Mouse (Mus musculus) bone marrow, adult 2 months (tissue): Measurements from ENCODE around the gene Foxf1. TPM values are rescaled to one million over a fixed set of nuclear protein-coding genes. Genes with fewer than 3 reads are reported as not detected.
A peak's percentile ranks its signal among the peaks of the same experiment; 100 is the strongest.

Experiments used
- H3K27ac ChIP-seq: fragments of 200-500 bp; 2 replicates; pipeline ENCODE4 v1.5.1; 2012; ENCODE audit warnings: low read depth, mild to moderate bottlenecking, control low read depth, inconsistent platforms, low read length; ENCODE audit not compliant: control insufficient read depth, poor library complexity, insufficient read depth
- H3K4me1 ChIP-seq: fragments of 200-500 bp; 2 replicates; pipeline ENCODE4 v1.6.1; 2011; ENCODE audit warnings: low read length; ENCODE audit not compliant: control insufficient read depth, insufficient read depth
- H3K4me3 ChIP-seq: fragments of 200-500 bp; replicated peaks from 2 replicates; pipeline ENCODE3; 2011; ENCODE audit warnings: mild to moderate bottlenecking, low read depth, low read length, control low read depth; ENCODE audit not compliant: control insufficient read depth
- CTCF ChIP-seq: fragments of 200-500 bp; IDR thresholded peaks from 2 replicates; pipeline ENCODE4 v1.5.1; 2011; ENCODE audit warnings: low read length, control low read depth; ENCODE audit not compliant: control insufficient read depth, insufficient read depth
- POLR2A ChIP-seq: fragments of 200-500 bp; IDR thresholded peaks from 2 replicates; pipeline ENCODE4 v1.6.1; 2011; ENCODE audit warnings: low read depth, mild to moderate bottlenecking, control low read depth, low read length, borderline replicate concordance; ENCODE audit not compliant: control insufficient read depth
- WGBS: fragments of 180-500 bp; shearing (Covaris S2); methylation state at CpG from one replicate; pipeline ENCODE4 v1.1.7; 2018; 5-methylcytosine and 5-hydroxymethylcytosine counted together
- polyA plus RNA-seq: library from polyadenylated mRNA; stranded (reverse); fragments of >200 nt; gene quantifications from 2 replicates; pipeline ENCODE4 v1.2.4, GENCODE M21; 2011; ENCODE audit warnings: low replicate concordance; ENCODE audit not compliant: missing spikeins, insufficient read depth, insufficient read length

Foxf1 gene
- polyA plus RNA-seq, 1 experiment = not detected

DNA sequence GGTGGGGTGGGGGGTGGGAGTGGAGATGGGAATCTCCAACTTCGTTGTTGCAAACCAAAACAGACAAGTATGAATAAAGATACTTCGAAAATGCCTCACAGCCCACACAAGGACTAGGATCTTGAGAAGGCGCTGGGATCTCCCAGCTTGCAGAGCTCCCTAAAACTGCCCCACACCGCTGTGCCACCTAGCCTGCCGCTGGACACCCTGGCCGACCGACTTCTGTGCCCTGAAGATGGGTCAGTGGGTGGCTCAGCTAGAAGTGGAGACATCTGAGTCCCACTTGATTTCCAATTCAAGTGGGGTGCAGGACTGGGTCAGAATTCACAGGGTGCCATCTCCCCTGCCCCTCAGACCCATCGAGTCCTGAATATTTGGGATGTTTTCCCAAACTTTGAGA lies 37.5 kb downstream of the Foxf1 start:
- no peak for TF ChIP-seq POLR2A
- TF ChIP-seq CTCF = no peak
- Histone ChIP-seq H3K27ac (no peak overlapping the region), H3K4me1 (no peaks in the 10 kb centered on the region), H3K4me3 (no peak overlapping the region)
- WGBS = 55% methylated on average over 8 of the region's 8 CpGs

- 63% methylated on average over 7 of the region's 7 CpGs for WGBS
These were observed 38.2 kb downstream of the Foxf1 start for GRCm38 (mm10) chr8:121122368-121122767.

DNA sequence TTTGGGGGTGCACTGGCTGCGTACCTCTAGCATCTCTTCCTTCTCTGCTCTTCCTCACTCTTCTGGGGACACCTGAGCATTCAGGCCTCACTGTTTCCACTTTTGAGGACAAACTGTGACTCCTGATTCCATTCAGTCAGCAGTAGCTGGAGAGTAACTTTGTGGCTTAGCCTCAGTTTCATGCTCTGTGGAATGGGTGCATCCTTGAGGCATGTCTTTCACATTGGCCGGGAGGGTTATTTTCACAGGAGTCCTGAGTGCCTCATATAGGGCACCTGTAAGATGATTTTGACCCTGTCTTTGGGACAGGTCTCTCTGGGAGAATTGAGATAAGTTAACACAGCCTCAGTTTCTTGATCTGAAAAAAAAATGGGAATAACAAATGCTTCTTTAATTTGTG lies 38.9 kb downstream of the Foxf1 start:
- Histone ChIP-seq H3K27ac (no peak overlapping the region), H3K4me1 (no peaks in the 10 kb centered on the region), H3K4me3 (no peak overlapping the region)
- whole genome bisulfite sequencing = 87% methylated on average over 2 of the region's 2 CpGs
- TF ChIP-seq POLR2A = no peak
- no peak for TF ChIP-seq CTCF

More at GRCm38 (mm10) chr8:121122368-121122767, 38.2 kb downstream of the Foxf1 start:
- H3K27ac ChIP-seq = no peak overlapping the region
- no peaks in the 10 kb centered on the region for H3K4me1 ChIP-seq
- H3K4me3 ChIP-seq = no peak overlapping the region
- TF ChIP-seq CTCF (no peak), POLR2A (no peak)

GRCm38 (mm10) chr8:121124547-121125239 lies 40.5 kb downstream of the Foxf1 start:
- TF ChIP-seq CTCF (no peak), POLR2A (no peak)
- H3K4me3 ChIP-seq = no peak overlapping the region
- H3K4me1 ChIP-seq = no peaks in the 10 kb centered on the region
- H3K27ac ChIP-seq = no peak overlapping the region
- WGBS = 15% methylated on average over 17 of the region's 17 CpGs

- 4% methylated on average over 35 of the region's 36 CpGs for WGBS
- TF ChIP-seq POLR2A = no peak
- no peak for TF ChIP-seq CTCF
- H3K4me1 ChIP-seq = no peaks in the 10 kb centered on the region
- peak overlapping the region; percentile 44; the same call in 1 of the 2 replicates for H3K27ac ChIP-seq
- H3K4me3 ChIP-seq = no peak overlapping the region
These were observed 41.2 kb downstream of the Foxf1 start for GRCm38 (mm10) chr8:121125311-121125876.

GRCm38 (mm10) chr8:121126191-121126590 lies 42.0 kb downstream of the Foxf1 start:
- Histone ChIP-seq H3K27ac (no peak overlapping the region), H3K4me3 (no peak overlapping the region), H3K4me1 (no peaks in the 10 kb centered on the region)
- WGBS = 19% methylated on average over 6 of the region's 6 CpGs
- no peak for TF ChIP-seq POLR2A

GRCm38 (mm10) chr8:121126694-121127093 lies 42.5 kb downstream of the Foxf1 start:
- Histone ChIP-seq H3K27ac (no peak overlapping the region), H3K4me1 (no peaks in the 10 kb centered on the region), H3K4me3 (no peak overlapping the region)
- TF ChIP-seq POLR2A (no peak), CTCF (no peak)
- 27% methylated on average over 6 of the region's 6 CpGs for WGBS

DNA sequence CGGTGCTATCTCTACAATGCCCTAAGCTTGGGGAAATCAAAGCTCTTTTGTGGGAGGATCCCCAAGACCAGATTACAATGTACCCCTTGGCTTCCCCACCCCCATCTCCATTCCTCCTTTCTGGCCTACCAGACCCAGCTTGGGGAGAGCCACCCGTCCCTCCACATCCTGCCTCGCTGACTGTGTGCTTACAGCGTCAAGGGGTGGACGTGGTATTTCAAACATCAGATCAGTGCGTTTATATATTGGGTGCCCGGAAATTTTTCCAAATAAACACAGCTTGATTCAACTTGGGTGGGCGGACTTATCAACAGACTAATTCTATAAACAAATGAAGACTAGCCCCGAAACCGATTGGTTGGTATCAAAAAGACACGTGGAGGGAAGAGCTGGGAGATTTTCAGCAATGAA lies 43.1 kb downstream of the Foxf1 start:
- 16% methylated on average over 11 of the region's 11 CpGs for WGBS
- Histone ChIP-seq H3K4me3 (no peak overlapping the region), H3K27ac (no peak overlapping the region), H3K4me1 (no peaks in the 10 kb centered on the region)
- TF ChIP-seq POLR2A = no peak
- TF ChIP-seq CTCF = no peak
